Mouse (Mus musculus): ENCODE results near the gene Afp. TPM values are rescaled to one million over a fixed set of nuclear protein-coding genes. Genes with fewer than 3 reads are reported as not detected.
A peak's percentile ranks its signal among the peaks of the same experiment; 100 is the strongest.

Gene Afp
- not detected for total RNA-seq (2022)

- no peak for DNase-seq (ENCODE audit: low spot score)
Measured at GRCm38 (mm10) chr5:90490518-90490917, at the start of gene Afp. Gene Afp, plus strand, starts transcription at chr5:90490737.

GRCm38 (mm10) chr5:90447577-90447976, 43.0 kb upstream of the Afp start:
- no peak for DNase-seq (ENCODE audit: low spot score)

GRCm38 (mm10) chr5:90449961-90450360, 40.6 kb upstream of the Afp start:
- no peak for DNase-seq (ENCODE audit: low spot score)

GRCm38 (mm10) chr5:90452711-90453110, 37.8 kb upstream of the Afp start:
- DNase-seq (ENCODE audit: low spot score) = no peak

- DNase-seq (ENCODE audit: low spot score) = no peak
Measured at GRCm38 (mm10) chr5:90457241-90457640, 33.3 kb upstream of the Afp start.

- DNase-seq (ENCODE audit: low spot score) = no peak
Measured at GRCm38 (mm10) chr5:90458727-90459126, 31.8 kb upstream of the Afp start.

- no peak for DNase-seq (ENCODE audit: low spot score)
Measured at GRCm38 (mm10) chr5:90460619-90461018, 29.9 kb upstream of the Afp start, which contains the start of gene Alb. Gene Alb, plus strand, starts transcription at chr5:90460897.

GRCm38 (mm10) chr5:90466806-90467205, 23.7 kb upstream of the Afp start:
- no peak for DNase-seq (ENCODE audit: low spot score)

- DNase-seq (ENCODE audit: low spot score) = no peak
Measured at GRCm38 (mm10) chr5:90467245-90467644, 23.3 kb upstream of the Afp start.

- no peak for DNase-seq (ENCODE audit: low spot score)
Measured at GRCm38 (mm10) chr5:90470836-90471235, 19.7 kb upstream of the Afp start.

- no peak for DNase-seq (ENCODE audit: low spot score)
Measured at GRCm38 (mm10) chr5:90473902-90474301, 16.6 kb upstream of the Afp start.

- no peak for DNase-seq (ENCODE audit: low spot score)
Measured at GRCm38 (mm10) chr5:90474369-90474768, 16.2 kb upstream of the Afp start.

GRCm38 (mm10) chr5:90476741-90477140, 13.8 kb upstream of the Afp start:
- DNase-seq (ENCODE audit: low spot score) = no peak

- DNase-seq (ENCODE audit: low spot score) = no peak
Measured at GRCm38 (mm10) chr5:90477308-90478140, 13.0 kb upstream of the Afp start.

GRCm38 (mm10) chr5:90478886-90479285, 11.7 kb upstream of the Afp start:
- no peak for DNase-seq (ENCODE audit: low spot score)

- DNase-seq (ENCODE audit: low spot score) = no peak
Measured at GRCm38 (mm10) chr5:90485597-90485996, 4.9 kb upstream of the Afp start.

GRCm38 (mm10) chr5:90488323-90488722, 2.2 kb upstream of the Afp start:
- DNase-seq (ENCODE audit: low spot score) = no peak

- no peak for DNase-seq (ENCODE audit: low spot score)
Measured at GRCm38 (mm10) chr5:90492440-90492839, 1.9 kb downstream of the Afp start.

GRCm38 (mm10) chr5:90494308-90494707, 3.8 kb downstream of the Afp start:
- no peak for DNase-seq (ENCODE audit: low spot score)

- DNase-seq (ENCODE audit: low spot score) = no peak
Measured at GRCm38 (mm10) chr5:90499509-90499908, 9.0 kb downstream of the Afp start.

GRCm38 (mm10) chr5:90500714-90501113, 10.2 kb downstream of the Afp start:
- peak; percentile 56 for DNase-seq (ENCODE audit: low spot score)

- DNase-seq (ENCODE audit: low spot score) = no peak
Measured at GRCm38 (mm10) chr5:90501752-90502151, 11.2 kb downstream of the Afp start.

GRCm38 (mm10) chr5:90504742-90505141, 14.2 kb downstream of the Afp start:
- DNase-seq (ENCODE audit: low spot score) = no peak

GRCm38 (mm10) chr5:90506507-90506906, 16.0 kb downstream of the Afp start:
- DNase-seq (ENCODE audit: low spot score) = no peak

Data from heart, adult 8-10 months (tissue).